Mouse (Mus musculus) cerebellum, adult 2 months (tissue): ENCODE data around the gene Rcc2.
A peak's percentile ranks its signal among the peaks of the same experiment; 100 is the strongest.

ENCODE experiments used
- CTCF ChIP-seq: fragments of 200-500 bp; IDR thresholded peaks from 2 replicates; pipeline ENCODE4 v1.5.1; 2011; ENCODE audit warnings: low read depth, mild to moderate bottlenecking, control low read depth, low read length, moderate library complexity, borderline replicate concordance; ENCODE audit not compliant: insufficient read depth
- POLR2A ChIP-seq: fragments of 200-500 bp; IDR thresholded peaks from 2 replicates; pipeline ENCODE4 v1.6.1; 2011; ENCODE audit warnings: low read length, control low read depth, borderline replicate concordance; ENCODE audit not compliant: insufficient read depth

DNA sequence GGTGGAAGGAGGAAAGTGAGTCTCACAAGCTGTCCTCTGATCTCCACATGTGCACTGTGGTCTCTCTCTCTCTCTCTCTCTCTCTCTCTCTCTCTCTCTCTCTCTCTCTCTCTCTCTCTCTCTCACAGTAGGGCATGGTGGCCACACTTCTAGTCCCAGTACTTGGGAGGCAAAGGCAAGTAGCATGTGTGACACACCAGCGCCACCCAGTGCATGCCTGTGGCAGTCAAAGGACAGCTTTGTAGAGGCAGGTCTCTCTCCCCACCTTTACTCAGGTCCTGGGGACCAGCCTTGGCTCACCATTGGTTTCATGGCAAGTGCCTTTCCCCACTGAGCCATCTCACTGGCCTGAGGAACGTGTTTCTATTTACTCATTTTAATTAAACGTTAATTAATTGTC, 44.3 kb downstream of the Rcc2 start:
- TF ChIP-seq CTCF (peak; percentile 82), POLR2A (no peak)
